Mouse (Mus musculus): Measurements from ENCODE around the gene Zscan20. TPM values are rescaled to one million over a fixed set of nuclear protein-coding genes. Genes with fewer than 3 reads are reported as not detected.

Zscan20 gene
- 5.1 and 5.2 TPM in 2 replicates for polyA plus RNA-seq (2015; fragmentation: Nextera tagmentation; extraction: Ambion mirVana)

- ATAC-seq (ENCODE audit: low FRiP score, low read depth) = peak; percentile 96
- peaks cover 11% of the 10 kb centered on the region for H3K4me1 ChIP-seq
These were observed at the start of gene Zscan20 for GRCm38 (mm10) chr4:128609925-128610402. Gene Zscan20 (minus strand): TSS chr4:128610098.

GRCm38 (mm10) chr4:128655446-128655845, 45.5 kb upstream of the Zscan20 start:
- Histone ChIP-seq H3K27me3 (no peaks in the 10 kb centered on the region), H3K9ac (peak overlapping the region; percentile 71), H3K4me2 (replicated peaks) (peak overlapping the region; percentile 76), H3K4me1 (peaks cover 53% of the 10 kb centered on the region), H3K9me3 (no peaks in the 10 kb centered on the region), H3K36me3 (no peaks in the 10 kb centered on the region), H3K27ac (peak overlapping the region; percentile 0; the same call in 1 of the 2 replicates), H3K4me3 (peak overlapping the region; percentile 76)
- 2% methylated on average over 12 of the region's 12 CpGs for whole genome bisulfite sequencing
- no peak for ATAC-seq (ENCODE audit: low FRiP score, low read depth)

More at GRCm38 (mm10) chr4:128609925-128610402, at the start of gene Zscan20:
- Histone ChIP-seq H3K4me2 (replicated peaks) (peak within 1 kb of the TSS; percentile 73), H3K27me3 (no peaks in the 10 kb centered on the region), H3K9ac (peak within 1 kb of the TSS; percentile 71), H3K36me3 (no peaks in the 10 kb centered on the region), H3K27ac (no peak within 1 kb of the TSS), H3K4me3 (peak within 1 kb of the TSS; percentile 61), H3K9me3 (no peaks in the 10 kb centered on the region)
- 0% methylated on average over 24 of the region's 24 CpGs for WGBS

GRCm38 (mm10) chr4:128654505-128655381, 44.8 kb upstream of the Zscan20 start, which contains the start of gene Phc2:
Gene Phc2 (plus strand): TSS chr4:128654702.
- Histone ChIP-seq H3K9me3 (no peaks in the 10 kb centered on the region), H3K27me3 (no peaks in the 10 kb centered on the region), H3K36me3 (no peaks in the 10 kb centered on the region), H3K4me2 (replicated peaks) (peak within 1 kb of the TSS; percentile 76), H3K4me3 (peak within 1 kb of the TSS; percentile 76), H3K4me1 (peaks cover 59% of the 10 kb centered on the region), H3K27ac (peak within 1 kb of the TSS; percentile 65; the same call in 1 of the 2 replicates), H3K9ac (peak within 1 kb of the TSS; percentile 71)
- under 1% methylated on average over 85 of the region's 85 CpGs for WGBS
- ATAC-seq (ENCODE audit: low FRiP score, low read depth) = peak; percentile 95

GRCm38 (mm10) chr4:128652584-128653298, 42.8 kb upstream of the Zscan20 start:
- 15% methylated on average over 5 of the region's 5 CpGs for WGBS
- Histone ChIP-seq H3K4me2 (replicated peaks) (no peak overlapping the region), H3K27ac (no peak overlapping the region), H3K27me3 (no peaks in the 10 kb centered on the region), H3K36me3 (no peaks in the 10 kb centered on the region), H3K9ac (no peak overlapping the region), H3K4me3 (no peak overlapping the region), H3K4me1 (peaks cover 60% of the 10 kb centered on the region), H3K9me3 (no peaks in the 10 kb centered on the region)
- no peak for ATAC-seq (ENCODE audit: low FRiP score, low read depth)

- Histone ChIP-seq H3K9me3 (no peaks in the 10 kb centered on the region), H3K27me3 (no peaks in the 10 kb centered on the region), H3K4me1 (peaks cover 55% of the 10 kb centered on the region), H3K4me3 (no peak overlapping the region), H3K27ac (no peak overlapping the region), H3K36me3 (no peaks in the 10 kb centered on the region), H3K4me2 (replicated peaks) (no peak overlapping the region), H3K9ac (no peak overlapping the region)
- 45% methylated on average over 3 of the region's 3 CpGs for WGBS
- no peak for ATAC-seq (ENCODE audit: low FRiP score, low read depth)
These were observed 41.6 kb upstream of the Zscan20 start for GRCm38 (mm10) chr4:128651530-128651929.

GRCm38 (mm10) chr4:128648567-128649255, 38.8 kb upstream of the Zscan20 start:
- H3K9me3 ChIP-seq = no peaks in the 10 kb centered on the region
- WGBS = 35% methylated on average over 8 of the region's 8 CpGs
- no peak for ATAC-seq (ENCODE audit: low FRiP score, low read depth)
- no peaks in the 10 kb centered on the region for H3K36me3 ChIP-seq
- no peak overlapping the region for H3K27ac ChIP-seq
- H3K9ac ChIP-seq = no peak overlapping the region
- peaks cover 43% of the 10 kb centered on the region for H3K4me1 ChIP-seq
- H3K27me3 ChIP-seq = no peaks in the 10 kb centered on the region
- no peak overlapping the region for H3K4me3 ChIP-seq
- H3K4me2 ChIP-seq (replicated peaks) = no peak overlapping the region

GRCm38 (mm10) chr4:128646762-128647161, 36.9 kb upstream of the Zscan20 start:
- H3K4me1 ChIP-seq = peaks cover 45% of the 10 kb centered on the region
- no peak overlapping the region for H3K9ac ChIP-seq
- 20% methylated on average over 7 of the region's 7 CpGs for WGBS
- H3K36me3 ChIP-seq = no peaks in the 10 kb centered on the region
- no peaks in the 10 kb centered on the region for H3K9me3 ChIP-seq
- H3K27me3 ChIP-seq = no peaks in the 10 kb centered on the region
- H3K4me3 ChIP-seq = no peak overlapping the region
- H3K27ac ChIP-seq = no peak overlapping the region
- H3K4me2 ChIP-seq (replicated peaks) = no peak overlapping the region
- ATAC-seq (ENCODE audit: low FRiP score, low read depth) = no peak

GRCm38 (mm10) chr4:128645896-128646295, 36.0 kb upstream of the Zscan20 start:
- no peaks in the 10 kb centered on the region for H3K27me3 ChIP-seq
- no peaks in the 10 kb centered on the region for H3K9me3 ChIP-seq
- H3K36me3 ChIP-seq = no peaks in the 10 kb centered on the region
- peaks cover 42% of the 10 kb centered on the region for H3K4me1 ChIP-seq
- 39% methylated on average over 6 of the region's 6 CpGs for WGBS
- ATAC-seq (ENCODE audit: low FRiP score, low read depth) = no peak
- H3K4me2 ChIP-seq (replicated peaks) = no peak overlapping the region
- no peak overlapping the region for H3K9ac ChIP-seq
- no peak overlapping the region for H3K27ac ChIP-seq
- H3K4me3 ChIP-seq = no peak overlapping the region

GRCm38 (mm10) chr4:128641766-128642717, 32.1 kb upstream of the Zscan20 start:
- ATAC-seq (ENCODE audit: low FRiP score, low read depth) = no peak
- no peak overlapping the region for H3K27ac ChIP-seq
- no peak overlapping the region for H3K4me3 ChIP-seq
- H3K9ac ChIP-seq = no peak overlapping the region
- no peaks in the 10 kb centered on the region for H3K27me3 ChIP-seq
- peaks cover 41% of the 10 kb centered on the region for H3K4me1 ChIP-seq
- H3K36me3 ChIP-seq = no peaks in the 10 kb centered on the region
- no peak overlapping the region for H3K4me2 ChIP-seq (replicated peaks)
- WGBS = 17% methylated on average over 23 of the region's 23 CpGs
- no peaks in the 10 kb centered on the region for H3K9me3 ChIP-seq

- 86% methylated on average over 18 of the region's 18 CpGs for WGBS
- H3K4me2 ChIP-seq (replicated peaks) = no peak overlapping the region
- no peaks in the 10 kb centered on the region for H3K36me3 ChIP-seq
These were observed 28.5 kb upstream of the Zscan20 start for GRCm38 (mm10) chr4:128638265-128638923.

More at GRCm38 (mm10) chr4:128638265-128638923, 28.5 kb upstream of the Zscan20 start:
- Histone ChIP-seq H3K4me3 (no peak overlapping the region), H3K9ac (no peak overlapping the region), H3K9me3 (no peaks in the 10 kb centered on the region), H3K4me1 (peaks cover 57% of the 10 kb centered on the region), H3K27ac (no peak overlapping the region), H3K27me3 (no peaks in the 10 kb centered on the region)
- ATAC-seq (ENCODE audit: low FRiP score, low read depth) = no peak
